Mouse (Mus musculus) liver, embryonic 11.5 days (tissue): ENCODE measurements around the gene Mcm7. TPM values are rescaled to one million over a fixed set of nuclear protein-coding genes. Genes with fewer than 3 reads are reported as not detected.
A peak's percentile ranks its signal among the peaks of the same experiment; 100 is the strongest.

Source experiments
- ATAC-seq: fragments of 200-750 bp; cut with Nextera tagmentation; replicated peaks from 2 replicates; pipeline ENCODE4 v1.8.0; 2017; ENCODE audit warnings: moderate number of reproducible peaks, mild to moderate bottlenecking, moderate TSS enrichment, moderate library complexity; ENCODE audit not compliant: low FRiP score
- DNase-seq: peaks from one replicate; pipeline ENCODE4 v3.0.0-alpha.2; 2017; ENCODE audit warnings: low spot score
- H3K27ac ChIP-seq: fragments of 300-500 bp; sonication (generic); 2 replicates; pipeline ENCODE4 v1.5.1; 2014; ENCODE audit warnings: mild to moderate bottlenecking, low read depth, low read length, control low read depth
- H3K27me3 ChIP-seq: fragments of 300-500 bp; sonication (generic); replicated peaks from 2 replicates; pipeline ENCODE4 v1.6.1; 2014; ENCODE audit warnings: low read length, mixed read lengths; ENCODE audit not compliant: control insufficient read depth, insufficient read depth
- H3K36me3 ChIP-seq: fragments of 300-500 bp; sonication (generic); 2 replicates; pipeline ENCODE4 v1.6.1; 2014; ENCODE audit warnings: mild to moderate bottlenecking, low read length, moderate library complexity, mixed read lengths; ENCODE audit not compliant: control insufficient read depth, insufficient read depth
- H3K4me1 ChIP-seq: fragments of 300-500 bp; sonication (generic); replicated peaks from 2 replicates; pipeline ENCODE4 v1.6.1; 2014; ENCODE audit warnings: low read length, mixed read lengths; ENCODE audit not compliant: control insufficient read depth, insufficient read depth
- H3K4me2 ChIP-seq: fragments of 300-500 bp; sonication (generic); 2 replicates; pipeline ENCODE4 v1.6.1; 2014; ENCODE audit warnings: mild to moderate bottlenecking, control low read depth, moderate library complexity
- H3K4me3 ChIP-seq: fragments of 300-500 bp; sonication (generic); 2 replicates; pipeline ENCODE4 v1.5.1; 2014; ENCODE audit warnings: low read depth, low read length, control low read depth
- H3K9ac ChIP-seq: fragments of 300-500 bp; sonication (generic); 2 replicates; pipeline ENCODE4 v1.6.1; 2014; ENCODE audit warnings: low read depth, low read length, control low read depth
- H3K9me3 ChIP-seq: fragments of 300-500 bp; sonication (generic); 2 replicates; pipeline ENCODE4 v1.6.1; 2016; ENCODE audit warnings: low read length, inconsistent platforms, mixed read lengths; ENCODE audit not compliant: control insufficient read depth
- WGBS: fragments of 180-500 bp; shearing (Covaris S2); extraction: QIAGEN DNeasy Blood & Tissue Kit; methylation state at CpG from one replicate; pipeline ENCODE4 v1.1.7; 2014; 5-methylcytosine and 5-hydroxymethylcytosine counted together
- microRNA counts: library from miRNA; unstranded; fragments of <30 nt; microRNA quantifications from one replicate; lab custom pipeline; 2015
- microRNA-seq: library from miRNA; unstranded; fragments of <30 nt; microRNA quantifications from one replicate; pipeline ENCODE4, GENCODE M21; 2017; ENCODE audit warnings: borderline number of aligned reads
- polyA plus RNA-seq: library from polyadenylated mRNA; unstranded; fragments of >200 nt; fragmentation: Nextera tagmentation; extraction: Ambion mirVana; gene quantifications from 2 replicates; pipeline ENCODE4 v1.2.1, GENCODE M21; 2014

Gene Mcm7
- polyA plus RNA-seq, 1 experiment from 2014 or later = 308 TPM

GRCm38 (mm10) chr5:138137257-138137656, 35.0 kb downstream of the Mcm7 start:
- peaks cover 22% of the 10 kb centered on the region; the same call in 1 of the 2 replicates for H3K36me3 ChIP-seq
- H3K4me3 ChIP-seq = no peak overlapping the region
- H3K27me3 ChIP-seq = no peaks in the 10 kb centered on the region
- no peaks in the 10 kb centered on the region for H3K9me3 ChIP-seq
- DNase-seq (no peak), ATAC-seq (peak; percentile 86)
- peaks cover 11% of the 10 kb centered on the region for H3K4me1 ChIP-seq
- H3K4me2 ChIP-seq = peak overlapping the region; percentile 31
- no peak overlapping the region for H3K9ac ChIP-seq
- peak overlapping the region; percentile 38 for H3K27ac ChIP-seq
- WGBS = 46% methylated on average over 4 of the region's 4 CpGs

DNA sequence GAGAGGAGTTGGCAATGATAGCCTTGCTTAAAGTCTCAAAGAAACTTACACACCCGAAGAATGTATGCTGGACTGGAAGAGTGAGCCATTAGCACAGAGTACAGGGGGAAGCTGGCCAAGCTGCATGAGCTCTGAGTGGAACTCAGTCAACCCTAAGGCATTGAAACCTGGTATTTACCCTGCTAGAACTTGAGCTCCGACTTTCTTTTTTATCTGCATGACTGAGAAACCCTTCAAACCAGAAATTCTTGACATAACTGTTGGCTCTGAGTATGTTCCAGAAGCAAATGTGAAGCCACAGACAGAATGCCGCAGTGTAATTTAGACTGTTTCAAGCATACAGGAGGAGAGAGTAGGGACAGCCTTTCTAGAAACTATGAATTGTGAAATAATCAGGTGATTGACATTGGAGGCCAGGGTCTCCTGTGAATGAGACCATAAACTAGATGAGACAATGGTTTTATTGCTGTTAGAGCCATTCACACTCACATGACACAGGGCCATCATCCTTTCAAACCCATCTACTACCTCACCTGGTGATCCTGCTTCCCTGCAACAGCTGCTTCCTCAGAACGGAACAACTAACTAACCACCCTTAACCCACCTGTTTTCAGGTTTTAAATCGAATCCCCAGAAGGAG, 39.7 kb downstream of the Mcm7 start:
- Histone ChIP-seq H3K4me1 (peaks cover 9% of the 10 kb centered on the region), H3K27me3 (no peaks in the 10 kb centered on the region), H3K4me2 (no peak overlapping the region), H3K27ac (no peak overlapping the region), H3K4me3 (no peak overlapping the region), H3K36me3 (peaks cover 32% of the 10 kb centered on the region), H3K9me3 (no peaks in the 10 kb centered on the region), H3K9ac (no peak overlapping the region)
- no peak for DNase-seq
- no peak for ATAC-seq
- 86% methylated on average over 5 of the region's 5 CpGs for WGBS

DNA sequence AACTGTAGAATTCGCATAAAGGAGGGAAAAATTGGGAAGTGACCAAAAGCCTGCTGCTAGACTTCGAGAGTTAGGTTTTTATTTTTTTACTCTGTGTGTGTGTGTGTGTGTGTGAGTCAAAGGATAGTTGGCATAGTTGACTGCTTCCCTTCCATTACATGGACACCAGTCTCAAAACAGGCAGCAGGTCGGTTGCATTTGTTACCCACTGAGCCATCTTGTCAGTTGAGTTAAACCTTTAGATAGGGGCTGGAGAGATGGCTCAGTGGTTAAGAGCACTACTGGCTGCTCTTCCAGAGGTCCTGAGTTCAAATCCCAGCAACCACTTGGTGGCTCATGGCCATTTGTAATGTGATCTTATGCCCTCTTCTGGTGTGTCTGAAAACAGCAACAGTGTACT, 54.2 kb downstream of the Mcm7 start:
- Histone ChIP-seq H3K27me3 (no peaks in the 10 kb centered on the region), H3K4me3 (peak overlapping the region; percentile 81), H3K9ac (peak overlapping the region; percentile 76), H3K36me3 (peaks cover 3% of the 10 kb centered on the region; the same call in 1 of the 2 replicates), H3K9me3 (no peaks in the 10 kb centered on the region), H3K27ac (peak overlapping the region; percentile 32), H3K4me1 (peaks cover 11% of the 10 kb centered on the region), H3K4me2 (peak overlapping the region; percentile 76)
- no peak for ATAC-seq
- DNase-seq = no peak
- WGBS = 74% methylated on average over 3 of the region's 3 CpGs

DNA sequence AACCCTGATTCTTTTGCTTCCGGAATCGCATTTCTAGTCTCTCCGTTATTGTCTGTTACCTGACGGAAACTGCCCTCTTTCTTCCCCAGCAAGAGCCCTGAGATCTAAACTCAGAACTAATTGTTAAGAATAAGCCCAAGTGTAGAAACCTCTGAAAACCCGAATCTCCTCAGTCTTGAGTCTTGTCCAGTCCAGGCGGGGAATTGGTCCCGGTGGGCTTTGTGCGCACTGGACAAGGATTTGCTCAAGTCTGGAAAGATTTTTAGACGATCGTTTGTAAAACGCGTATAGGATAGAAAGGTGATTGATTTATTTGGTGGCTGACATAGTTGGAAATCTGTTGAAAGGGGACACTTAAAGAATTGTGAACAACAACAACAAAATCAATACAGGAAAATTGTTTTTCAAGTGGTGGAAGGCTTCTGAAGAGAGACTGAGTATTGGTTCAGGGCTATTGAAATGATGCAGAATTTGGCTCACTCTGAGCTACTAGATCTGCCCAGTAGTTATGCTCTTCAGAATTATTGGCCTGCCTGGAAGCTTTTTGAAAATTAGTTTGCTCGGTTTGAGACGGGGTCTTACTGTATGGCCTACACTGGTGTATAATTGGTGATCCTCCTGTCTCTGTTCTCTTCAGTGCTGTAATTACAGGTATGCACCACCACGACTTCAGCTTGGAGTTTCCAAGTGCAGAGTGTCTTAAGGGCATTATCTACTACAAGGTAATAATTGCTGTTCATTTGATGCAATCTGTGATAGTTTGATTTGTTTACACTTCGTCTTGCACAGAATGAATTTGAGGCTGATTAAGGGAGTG, 54.8 kb downstream of the Mcm7 start:
- WGBS = 9% methylated on average over 16 of the region's 16 CpGs
- Histone ChIP-seq H3K9ac (peak overlapping the region; percentile 76), H3K4me3 (peak overlapping the region; percentile 81), H3K36me3 (peaks cover 2% of the 10 kb centered on the region; the same call in 1 of the 2 replicates), H3K9me3 (no peaks in the 10 kb centered on the region), H3K4me1 (peaks cover 11% of the 10 kb centered on the region), H3K27ac (peak overlapping the region; percentile 84), H3K4me2 (peak overlapping the region; percentile 76), H3K27me3 (no peaks in the 10 kb centered on the region)
- DNase-seq (no peak), ATAC-seq (no peak; the same call in 1 of the 2 replicates)

DNA sequence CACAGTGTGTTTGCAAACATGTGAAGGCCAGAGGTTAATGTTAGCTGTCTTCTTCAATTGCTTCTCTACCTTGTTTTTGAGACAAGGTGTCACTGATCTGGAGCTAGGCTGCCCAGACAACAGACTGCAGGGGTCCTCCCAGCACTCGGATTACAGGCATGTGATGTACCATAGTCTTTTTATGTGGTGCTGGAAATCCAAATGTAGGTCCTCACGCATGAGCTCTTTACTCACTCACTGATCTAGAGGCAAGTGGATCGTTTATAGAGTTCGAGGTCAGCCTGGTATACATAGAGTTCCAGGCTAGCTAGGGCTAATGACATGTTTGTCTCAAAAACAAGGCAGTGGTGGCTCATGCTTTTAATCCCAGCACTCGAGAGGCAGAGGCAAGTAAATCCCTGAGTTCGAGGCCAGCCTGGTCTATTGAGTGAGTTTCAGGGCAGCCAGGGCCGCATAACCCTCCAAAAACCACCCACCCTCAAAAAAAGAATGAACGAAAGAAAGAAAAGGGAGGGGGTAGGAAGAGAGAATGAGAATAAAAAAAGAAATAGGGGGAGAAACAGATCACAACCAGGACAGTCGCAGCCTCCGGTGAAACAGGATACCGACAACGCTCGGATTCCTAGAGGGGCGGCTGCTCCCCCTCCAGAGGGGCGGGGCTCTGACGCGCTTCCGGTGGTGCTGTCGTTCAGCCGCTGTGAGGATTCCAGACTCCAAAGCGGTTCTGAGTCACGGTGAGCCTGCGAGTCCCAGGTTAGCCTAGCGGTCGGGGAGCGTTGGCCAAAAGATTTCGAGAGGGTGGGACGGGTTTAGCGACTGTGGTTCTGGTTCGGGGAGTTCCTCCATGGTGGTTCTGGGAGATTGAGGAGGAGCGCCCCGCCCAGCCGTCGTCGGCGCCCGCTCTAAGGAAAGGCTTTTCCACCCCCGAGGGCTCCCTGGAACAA, 55.7 kb downstream of the Mcm7 start, which contains the start of gene Zscan21:
Gene Zscan21 (plus strand): TSS at position 649 of the 944 bp plus-strand sequence.
- ATAC-seq (peak; percentile 94), DNase-seq (peak; percentile 91)
- Histone ChIP-seq H3K27ac (peak within 1 kb of the TSS; percentile 84), H3K27me3 (no peaks in the 10 kb centered on the region), H3K9me3 (no peaks in the 10 kb centered on the region), H3K36me3 (peaks cover 2% of the 10 kb centered on the region; the same call in 1 of the 2 replicates), H3K4me1 (peaks cover 11% of the 10 kb centered on the region), H3K4me2 (peak within 1 kb of the TSS; percentile 76), H3K9ac (peak within 1 kb of the TSS; percentile 76), H3K4me3 (peak within 1 kb of the TSS; percentile 81)
- WGBS = 7% methylated on average over 38 of the region's 38 CpGs

MicroRNA genes within 50 kb of the gene (microRNA counts, 519-probe panel; counts per million panel counts)
- microRNA mmu-miR-106b (lab: Ali Mortazavi, UCI) = 6,723 counts per million, percentile 83 among the panel's probes with 10 or more counts
- 7,559 counts per million, percentile 92 among the panel's probes with 10 or more counts for microRNA mmu-miR-25 (lab: Ali Mortazavi, UCI)
- 6,688 counts per million, percentile 82 among the panel's probes with 10 or more counts for microRNA mmu-miR-93 (lab: Ali Mortazavi, UCI)

Small RNAs within 50 kb of the gene (microRNA-seq; reads per million reads assigned to microRNA genes)
- 8,591 reads per million, percentile 93 among the genes with 10 or more reads in this experiment for gene Mir106b
- gene Mir25 = 976 reads per million, percentile 71 among the genes with 10 or more reads in this experiment
- gene Mir93 = 19,114 reads per million, percentile 97 among the genes with 10 or more reads in this experiment

Other genes starting within 250 kb of the Mcm7 start
- 0.14 TPM in 1 of 2 replicates, not detected in the other for gene Gjc3, start 209.3 kb downstream of the Mcm7 start, polyA plus RNA-seq
- not detected in 2 replicates for gene Azgp1, start 190.9 kb downstream of the Mcm7 start, polyA plus RNA-seq
- gene Smok3a, start 151.2 kb downstream of the Mcm7 start, polyA plus RNA-seq = not detected in 2 replicates
- gene Smok3b, start 151.0 kb downstream of the Mcm7 start, polyA plus RNA-seq = not detected in 2 replicates
- not detected in 2 replicates for gene Smok3c, start 119.2 kb downstream of the Mcm7 start, polyA plus RNA-seq
- 15.8 and 18.0 TPM in 2 replicates for gene Zkscan1, start 87.3 kb downstream of the Mcm7 start, polyA plus RNA-seq
- gene Zscan21, start 55.5 kb downstream of the Mcm7 start, polyA plus RNA-seq = 33.9 TPM in 2 replicates
- 8.0 and 9.0 TPM in 2 replicates for gene Zfp113, start 16.7 kb downstream of the Mcm7 start, polyA plus RNA-seq
- 251 and 257 TPM in 2 replicates for gene Cops6, start 11.4 kb downstream of the Mcm7 start, polyA plus RNA-seq
- gene Ap4m1, start 420 bp downstream of the Mcm7 start, polyA plus RNA-seq = 11.3 and 14.2 TPM in 2 replicates
- gene Taf6, start 15.0 kb upstream of the Mcm7 start, polyA plus RNA-seq = 91.9 and 95.0 TPM in 2 replicates
- 36.0 and 38.7 TPM in 2 replicates for gene Cnpy4, start 15.1 kb upstream of the Mcm7 start, polyA plus RNA-seq
- 5.8 and 6.3 TPM in 2 replicates for gene Mblac1, start 21.9 kb upstream of the Mcm7 start, polyA plus RNA-seq
- not detected in 2 replicates for gene Nxpe5, start 53.5 kb upstream of the Mcm7 start, polyA plus RNA-seq
- 40.3 and 49.2 TPM in 2 replicates for gene Lamtor4, start 83.1 kb upstream of the Mcm7 start, polyA plus RNA-seq
- gene BC037034, start 91.6 kb upstream of the Mcm7 start, polyA plus RNA-seq = 6.8 and 7.2 TPM in 2 replicates
- 0.60 and 0.96 TPM in 2 replicates for gene Gal3st4, start 100.4 kb upstream of the Mcm7 start, polyA plus RNA-seq
- gene Gm43720, start 107.5 kb upstream of the Mcm7 start, polyA plus RNA-seq = 0.05 and 0.12 TPM in 2 replicates
- 1.9 and 2.7 TPM in 2 replicates for gene Gpc2, start 107.6 kb upstream of the Mcm7 start, polyA plus RNA-seq
- 7.1 and 8.1 TPM in 2 replicates for gene Stag3, start 107.8 kb upstream of the Mcm7 start, polyA plus RNA-seq
- gene Pvrig, start 169.5 kb upstream of the Mcm7 start, polyA plus RNA-seq = 0.39 and 0.47 TPM in 2 replicates